Mouse (Mus musculus) liver, embryonic 11.5 days (tissue): Measurements from ENCODE around the gene Klhl3. TPM values are rescaled to one million over a fixed set of nuclear protein-coding genes. Genes with fewer than 3 reads are reported as not detected.

Source experiments
- ATAC-seq: fragments of 200-750 bp; cut with Nextera tagmentation; replicated peaks from 2 replicates; pipeline ENCODE4 v1.8.0; 2017; ENCODE audit warnings: moderate number of reproducible peaks, mild to moderate bottlenecking, moderate TSS enrichment, moderate library complexity; ENCODE audit not compliant: low FRiP score
- DNase-seq: peaks from one replicate; pipeline ENCODE4 v3.0.0-alpha.2; 2017; ENCODE audit warnings: low spot score
- H3K27ac ChIP-seq: fragments of 300-500 bp; sonication (generic); 2 replicates; pipeline ENCODE4 v1.5.1; 2014; ENCODE audit warnings: mild to moderate bottlenecking, low read depth, low read length, control low read depth
- H3K27me3 ChIP-seq: fragments of 300-500 bp; sonication (generic); replicated peaks from 2 replicates; pipeline ENCODE4 v1.6.1; 2014; ENCODE audit warnings: low read length, mixed read lengths; ENCODE audit not compliant: control insufficient read depth, insufficient read depth
- H3K36me3 ChIP-seq: fragments of 300-500 bp; sonication (generic); 2 replicates; pipeline ENCODE4 v1.6.1; 2014; ENCODE audit warnings: mild to moderate bottlenecking, low read length, moderate library complexity, mixed read lengths; ENCODE audit not compliant: control insufficient read depth, insufficient read depth
- H3K4me1 ChIP-seq: fragments of 300-500 bp; sonication (generic); replicated peaks from 2 replicates; pipeline ENCODE4 v1.6.1; 2014; ENCODE audit warnings: low read length, mixed read lengths; ENCODE audit not compliant: control insufficient read depth, insufficient read depth
- H3K4me2 ChIP-seq: fragments of 300-500 bp; sonication (generic); 2 replicates; pipeline ENCODE4 v1.6.1; 2014; ENCODE audit warnings: mild to moderate bottlenecking, control low read depth, moderate library complexity
- H3K4me3 ChIP-seq: fragments of 300-500 bp; sonication (generic); 2 replicates; pipeline ENCODE4 v1.5.1; 2014; ENCODE audit warnings: low read depth, low read length, control low read depth
- H3K9ac ChIP-seq: fragments of 300-500 bp; sonication (generic); 2 replicates; pipeline ENCODE4 v1.6.1; 2014; ENCODE audit warnings: low read depth, low read length, control low read depth
- H3K9me3 ChIP-seq: fragments of 300-500 bp; sonication (generic); 2 replicates; pipeline ENCODE4 v1.6.1; 2016; ENCODE audit warnings: low read length, inconsistent platforms, mixed read lengths; ENCODE audit not compliant: control insufficient read depth
- WGBS: fragments of 180-500 bp; shearing (Covaris S2); extraction: QIAGEN DNeasy Blood & Tissue Kit; methylation state at CpG from one replicate; pipeline ENCODE4 v1.1.7; 2014; 5-methylcytosine and 5-hydroxymethylcytosine counted together
- polyA plus RNA-seq: library from polyadenylated mRNA; unstranded; fragments of >200 nt; fragmentation: Nextera tagmentation; extraction: Ambion mirVana; gene quantifications from 2 replicates; pipeline ENCODE4 v1.2.1, GENCODE M21; 2014

The Klhl3 gene
- polyA plus RNA-seq, 1 experiment from 2014 or later = 2.7 TPM

DNA sequence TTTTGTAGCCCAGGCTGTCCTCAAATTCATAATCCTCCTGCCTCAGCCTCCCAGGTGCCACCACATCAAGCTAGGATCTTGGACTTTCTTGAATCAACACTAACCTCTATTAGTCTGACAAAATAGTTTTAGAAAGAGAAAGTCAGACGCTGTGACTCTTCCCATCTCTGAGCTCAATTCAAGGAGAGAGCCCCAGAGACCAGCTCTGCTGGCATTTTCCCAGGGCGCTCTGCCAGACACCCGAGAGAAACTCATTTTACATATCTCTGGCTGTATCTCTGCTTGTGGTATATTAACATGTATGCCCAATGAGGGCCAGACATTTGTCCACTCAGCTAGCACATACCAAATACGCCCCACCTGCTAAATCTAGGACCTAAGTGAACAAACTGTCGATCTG is 35.0 kb downstream of the Klhl3 start:
- DNase-seq = no peak
- no peaks in the 10 kb centered on the region for H3K27me3 ChIP-seq
- no peaks in the 10 kb centered on the region for H3K4me1 ChIP-seq
- H3K4me2 ChIP-seq = no peak overlapping the region
- no peak overlapping the region for H3K4me3 ChIP-seq
- no peak overlapping the region for H3K9ac ChIP-seq
- H3K36me3 ChIP-seq = no peaks in the 10 kb centered on the region
- no peak for ATAC-seq
- WGBS = 79% methylated on average over 5 of the region's 5 CpGs
- H3K9me3 ChIP-seq = no peaks in the 10 kb centered on the region
- no peak overlapping the region for H3K27ac ChIP-seq

GRCm38 (mm10) chr13:58074881-58075280 is 38.5 kb downstream of the Klhl3 start:
- H3K4me2 ChIP-seq = no peak overlapping the region
- ATAC-seq (no peak), DNase-seq (no peak)
- H3K9me3 ChIP-seq = no peaks in the 10 kb centered on the region
- H3K4me1 ChIP-seq = no peaks in the 10 kb centered on the region
- H3K27me3 ChIP-seq = no peaks in the 10 kb centered on the region
- H3K4me3 ChIP-seq = no peak overlapping the region
- 81% methylated on average over 9 of the region's 9 CpGs for WGBS
- H3K9ac ChIP-seq = no peak overlapping the region
- H3K36me3 ChIP-seq = no peaks in the 10 kb centered on the region
- no peak overlapping the region for H3K27ac ChIP-seq

- Histone ChIP-seq H3K4me1 (no peaks in the 10 kb centered on the region), H3K4me3 (no peak overlapping the region), H3K27me3 (no peaks in the 10 kb centered on the region), H3K9me3 (no peaks in the 10 kb centered on the region), H3K9ac (no peak overlapping the region), H3K4me2 (no peak overlapping the region), H3K27ac (no peak overlapping the region), H3K36me3 (no peaks in the 10 kb centered on the region)
- no peak for DNase-seq
- 93% methylated on average over 6 of the region's 6 CpGs for WGBS
- ATAC-seq = no peak
These were observed 38.9 kb downstream of the Klhl3 start for GRCm38 (mm10) chr13:58074466-58074865.

GRCm38 (mm10) chr13:58073254-58073882 is 40.0 kb downstream of the Klhl3 start:
- H3K27ac ChIP-seq = no peak overlapping the region
- ATAC-seq (no peak), DNase-seq (no peak)
- no peak overlapping the region for H3K4me2 ChIP-seq
- no peak overlapping the region for H3K9ac ChIP-seq
- 0 out of 2 replicates have a peak, but pooled peaks cover 2% of the 10 kb centered on the region for H3K4me1 ChIP-seq
- WGBS = 74% methylated on average over 12 of the region's 12 CpGs
- H3K9me3 ChIP-seq = no peaks in the 10 kb centered on the region
- no peaks in the 10 kb centered on the region for H3K27me3 ChIP-seq
- H3K36me3 ChIP-seq = no peaks in the 10 kb centered on the region
- no peak overlapping the region for H3K4me3 ChIP-seq

GRCm38 (mm10) chr13:58071209-58071608 is 42.2 kb downstream of the Klhl3 start:
- H3K9me3 ChIP-seq = no peaks in the 10 kb centered on the region
- H3K4me3 ChIP-seq = no peak overlapping the region
- DNase-seq (no peak), ATAC-seq (no peak)
- H3K36me3 ChIP-seq = no peaks in the 10 kb centered on the region
- no peak overlapping the region for H3K27ac ChIP-seq
- H3K4me1 ChIP-seq = peaks cover 12% of the 10 kb centered on the region; the same call in 1 of the 2 replicates
- no peak overlapping the region for H3K4me2 ChIP-seq
- H3K27me3 ChIP-seq = no peaks in the 10 kb centered on the region
- WGBS = 86% methylated on average over 21 of the region's 21 CpGs
- no peak overlapping the region for H3K9ac ChIP-seq

- ATAC-seq (no peak), DNase-seq (no peak)
- H3K27ac ChIP-seq = no peak overlapping the region
- H3K4me1 ChIP-seq = peaks cover 12% of the 10 kb centered on the region
- no peaks in the 10 kb centered on the region for H3K9me3 ChIP-seq
- H3K4me2 ChIP-seq = no peak overlapping the region
- no peak overlapping the region for H3K9ac ChIP-seq
- H3K36me3 ChIP-seq = no peaks in the 10 kb centered on the region
- H3K4me3 ChIP-seq = no peak overlapping the region
- no peaks in the 10 kb centered on the region for H3K27me3 ChIP-seq
- 87% methylated on average over 12 of the region's 12 CpGs for WGBS
These were observed 42.9 kb downstream of the Klhl3 start for GRCm38 (mm10) chr13:58070504-58070903.

DNA sequence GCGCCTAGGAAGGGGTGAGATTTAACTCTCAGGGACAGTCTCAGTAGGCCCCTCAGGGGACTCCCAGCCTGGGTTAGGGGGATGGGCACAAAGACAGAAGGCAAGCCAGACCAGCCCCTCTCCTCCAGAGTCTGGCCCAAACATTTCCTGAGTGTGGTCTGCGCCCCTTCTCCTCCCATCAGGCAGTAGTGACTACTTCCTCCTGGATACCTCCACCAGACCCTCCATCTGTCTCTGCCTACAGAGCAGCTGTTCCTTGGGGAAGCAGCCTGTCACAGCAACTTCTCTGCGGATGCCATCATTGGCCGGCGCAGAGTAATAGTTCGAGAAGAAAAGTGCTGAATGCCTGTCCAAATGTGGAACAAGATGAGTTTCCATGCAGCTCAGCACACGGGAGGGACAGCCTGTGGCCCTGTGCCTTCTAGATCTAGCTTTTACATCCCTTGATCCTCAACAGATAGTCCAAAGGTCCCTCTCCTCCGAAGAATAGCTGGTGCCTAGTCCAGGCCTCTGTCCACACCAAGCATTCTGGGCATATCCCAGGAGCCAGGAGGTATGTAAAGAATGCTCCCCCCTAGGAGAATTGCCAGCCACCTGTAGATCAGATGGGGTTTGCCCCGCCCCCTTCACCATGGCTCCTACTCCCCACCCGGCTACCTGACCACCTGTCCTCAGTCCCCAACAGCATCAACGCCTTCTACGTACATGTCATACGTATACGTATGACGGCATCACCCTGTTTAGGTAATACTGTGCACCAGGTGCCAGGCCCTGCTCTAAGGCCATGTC is 44.8 kb downstream of the Klhl3 start:
- Histone ChIP-seq H3K4me3 (no peak overlapping the region), H3K9me3 (no peaks in the 10 kb centered on the region), H3K27ac (peak overlapping the region; percentile 2; the same call in 1 of the 2 replicates), H3K36me3 (no peaks in the 10 kb centered on the region), H3K27me3 (no peaks in the 10 kb centered on the region), H3K4me1 (peaks cover 12% of the 10 kb centered on the region), H3K9ac (no peak overlapping the region), H3K4me2 (no peak overlapping the region)
- ATAC-seq = no peak
- 75% methylated on average over 15 of the region's 15 CpGs for WGBS
- DNase-seq = no peak

- peak; percentile 76 for ATAC-seq
- Histone ChIP-seq H3K9me3 (no peaks in the 10 kb centered on the region), H3K9ac (no peak overlapping the region), H3K4me3 (no peak overlapping the region), H3K27me3 (no peaks in the 10 kb centered on the region), H3K4me1 (peaks cover 12% of the 10 kb centered on the region), H3K36me3 (no peaks in the 10 kb centered on the region), H3K4me2 (peak overlapping the region; percentile 40), H3K27ac (peak overlapping the region; percentile 77)
- 7% methylated on average over 17 of the region's 17 CpGs for WGBS
- DNase-seq = peak; percentile 63
These were observed 45.8 kb downstream of the Klhl3 start for GRCm38 (mm10) chr13:58067540-58068103.
